Mouse (Mus musculus) cerebellum, adult 8-10 months (tissue): ENCODE data around the gene Mob3a.

Experiments used
- DNase-seq: peaks from one replicate; pipeline ENCODE4 v3.0.0; 2022

The Mob3a gene

DNA sequence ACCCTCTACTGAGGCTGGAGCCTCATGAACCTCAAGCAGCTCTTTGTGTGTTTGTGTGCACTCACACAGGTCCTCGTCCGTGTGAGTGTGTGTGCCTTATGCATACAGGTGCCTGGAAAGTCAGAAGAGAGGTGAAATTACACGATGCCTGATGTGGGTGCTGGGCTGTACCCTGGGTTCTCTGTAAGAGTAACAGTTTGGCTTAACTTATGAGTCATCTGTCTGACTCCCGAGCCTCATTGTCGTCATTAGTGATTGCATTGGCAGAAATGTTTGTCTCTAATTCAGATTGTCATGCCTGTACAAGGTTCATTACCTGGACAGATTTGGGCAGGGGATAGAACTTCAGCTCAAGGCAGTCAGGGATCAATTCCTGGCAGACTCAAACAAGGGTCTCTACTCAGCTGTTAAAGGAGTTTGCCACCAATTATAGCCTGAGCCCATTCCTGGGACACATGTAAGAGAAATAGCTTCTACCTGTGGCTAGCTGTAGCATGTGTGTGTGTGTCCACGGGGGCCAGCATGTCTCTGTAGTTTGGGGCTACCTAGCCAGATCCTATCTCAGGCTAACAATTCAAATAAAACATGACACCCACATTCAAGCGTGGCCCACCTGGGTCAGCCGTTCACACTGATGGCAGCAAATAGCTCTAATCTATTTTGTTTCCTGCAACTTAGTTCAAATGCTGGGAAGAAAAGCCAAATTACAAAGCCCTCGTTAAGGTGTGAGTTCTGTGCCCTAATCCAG, 24.5 kb downstream of the Mob3a start:
- DNase-seq, result no peak

DNA sequence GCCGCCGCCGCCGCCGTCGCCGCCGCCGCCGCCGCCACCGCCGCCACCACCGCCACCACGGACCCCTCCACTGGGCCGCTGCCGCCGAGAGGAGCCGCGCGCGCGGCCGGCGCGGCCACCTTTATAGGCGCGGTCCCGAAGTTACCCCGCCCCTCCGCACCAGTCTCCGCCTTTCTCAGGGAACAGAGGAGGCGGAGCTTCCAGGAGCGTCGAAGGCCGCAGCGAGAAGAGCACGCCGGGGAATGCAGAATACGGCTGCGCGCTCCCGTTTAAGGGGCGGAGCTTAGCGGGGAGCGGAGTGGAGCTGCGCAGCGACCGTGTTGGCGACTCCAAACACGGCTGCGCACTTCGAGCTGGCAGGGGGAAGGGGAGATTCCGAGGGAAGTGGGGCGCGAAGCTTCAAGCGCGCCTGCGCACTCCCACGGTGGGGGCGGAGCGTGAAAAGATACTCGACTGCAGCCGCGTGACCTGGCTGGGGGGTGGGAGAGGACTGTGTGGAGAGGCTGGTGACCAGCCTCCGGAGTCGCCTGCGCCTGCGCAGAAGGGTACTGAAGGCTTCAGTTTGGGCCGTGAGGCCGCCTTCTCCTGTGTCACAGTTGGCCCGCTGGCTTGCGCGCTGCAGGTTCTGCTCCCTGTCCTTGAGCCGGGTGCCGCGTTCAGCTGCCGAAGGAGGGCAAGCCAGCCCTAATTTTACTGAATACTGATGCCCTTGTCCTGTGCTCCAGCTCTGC, 25.4 kb downstream of the Mob3a start:
- DNase-seq, result peak; percentile 99

DNA sequence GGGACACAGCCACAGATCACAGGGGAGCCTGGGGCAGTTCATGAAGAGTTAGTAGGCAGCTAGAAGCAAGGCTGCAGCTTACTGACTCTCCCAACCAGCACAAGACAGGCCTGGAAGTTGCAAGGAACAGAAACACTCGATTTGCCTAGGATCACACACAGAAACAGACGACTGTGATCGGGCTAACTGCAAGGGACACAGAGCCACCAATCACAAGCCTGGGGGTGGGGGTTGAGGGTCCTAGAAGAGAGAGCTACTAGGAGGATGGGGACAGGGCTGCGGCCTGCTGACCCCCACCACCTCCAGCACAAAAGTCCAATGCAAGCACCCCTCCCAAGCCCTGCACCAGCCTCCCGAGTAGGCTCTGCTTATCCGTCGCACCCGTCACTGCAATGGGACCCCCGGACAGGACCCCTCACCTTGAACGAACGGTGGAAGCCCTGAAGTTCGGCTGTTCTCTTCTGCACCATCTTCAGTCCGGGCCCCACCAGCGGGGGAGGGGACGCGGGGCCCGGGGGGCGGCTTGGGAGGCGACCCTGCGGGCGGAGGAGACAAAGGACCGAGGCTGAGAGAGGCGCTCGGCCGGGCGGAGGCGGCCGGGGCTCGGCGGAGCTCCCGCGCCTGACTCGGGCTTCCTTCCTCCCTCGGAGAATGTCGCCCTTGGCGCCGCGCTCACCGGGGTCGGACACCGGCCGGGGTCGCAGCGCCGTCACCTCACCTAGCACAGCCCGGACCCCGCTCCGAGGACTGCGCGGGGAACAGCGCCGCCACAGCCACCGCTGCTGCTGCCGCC, 26.2 kb downstream of the Mob3a start:
- no peak for DNase-seq

DNA sequence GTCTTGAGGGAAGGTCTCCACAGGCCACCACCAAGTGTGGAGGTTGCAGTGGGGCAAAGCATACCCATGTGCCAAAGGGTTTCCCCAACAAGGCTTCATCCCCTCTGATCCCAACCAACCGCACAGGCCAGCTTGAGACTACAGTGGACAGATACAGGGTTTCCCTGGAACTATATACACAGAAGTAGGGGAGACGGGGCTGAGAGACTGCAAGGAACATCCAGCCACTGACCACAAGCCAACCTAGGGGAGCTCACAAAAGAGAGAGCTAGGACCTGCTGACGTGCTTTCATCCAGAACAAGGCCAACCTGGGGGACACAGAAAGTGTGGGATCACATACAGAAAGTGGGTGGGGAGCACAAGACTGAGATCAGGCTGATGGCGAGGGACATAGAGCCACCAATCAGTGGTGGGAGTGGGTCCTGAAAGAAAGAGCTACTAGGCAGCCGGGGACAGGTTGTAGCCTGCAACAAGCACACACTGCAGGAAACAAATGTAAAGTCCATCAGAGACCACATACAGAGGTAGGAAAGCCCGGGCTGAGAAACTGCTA, 26.8 kb downstream of the Mob3a start:
- no peak for DNase-seq

DNA sequence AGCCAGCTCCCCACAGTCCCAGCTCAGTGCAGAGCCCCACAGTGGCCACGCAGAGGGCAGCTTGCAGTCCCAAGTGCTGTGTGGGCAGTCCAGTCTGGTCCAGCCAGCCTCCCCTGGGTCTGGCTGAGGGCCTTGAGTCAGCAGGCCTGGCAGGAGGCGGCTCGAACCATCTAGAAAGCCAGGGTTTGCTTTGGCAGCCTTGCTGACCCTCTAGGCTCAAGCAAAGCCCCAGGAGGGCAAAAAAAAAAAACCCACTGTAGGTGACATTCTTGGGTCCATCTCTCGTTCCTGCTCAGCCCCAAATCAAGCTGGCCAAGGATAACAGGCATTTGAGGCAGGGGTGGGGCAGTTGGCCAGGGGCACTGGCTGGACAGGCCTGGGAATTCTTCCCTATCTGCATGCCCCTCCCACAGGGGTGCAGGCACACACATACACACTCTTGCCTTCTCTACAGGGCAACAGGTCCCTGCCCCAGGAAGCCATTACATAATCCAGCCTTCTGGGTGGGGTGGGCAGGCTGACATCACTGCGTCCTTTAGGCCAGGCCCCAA, 27.5 kb downstream of the Mob3a start:
- DNase-seq, result no peak

DNA sequence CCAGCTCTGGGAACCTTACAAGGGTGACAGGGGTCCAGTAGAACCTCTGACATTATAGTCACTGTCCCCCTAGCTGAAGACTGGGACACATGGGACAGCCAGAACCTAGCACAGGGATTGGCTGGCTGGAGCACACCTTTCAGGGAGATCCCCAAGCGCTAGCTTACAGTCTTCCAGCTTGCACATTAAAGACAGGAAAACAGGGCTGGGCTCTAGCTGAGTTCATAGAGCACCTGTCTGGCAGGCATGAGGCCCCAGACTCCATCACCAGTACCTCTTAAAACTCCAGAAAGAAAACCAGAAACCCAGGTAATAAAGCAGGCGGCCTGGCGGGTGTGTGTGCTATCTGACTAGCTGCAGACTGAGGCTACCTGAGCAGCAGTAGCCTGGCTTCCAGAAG, 28.1 kb downstream of the Mob3a start:
- no peak for DNase-seq

DNA sequence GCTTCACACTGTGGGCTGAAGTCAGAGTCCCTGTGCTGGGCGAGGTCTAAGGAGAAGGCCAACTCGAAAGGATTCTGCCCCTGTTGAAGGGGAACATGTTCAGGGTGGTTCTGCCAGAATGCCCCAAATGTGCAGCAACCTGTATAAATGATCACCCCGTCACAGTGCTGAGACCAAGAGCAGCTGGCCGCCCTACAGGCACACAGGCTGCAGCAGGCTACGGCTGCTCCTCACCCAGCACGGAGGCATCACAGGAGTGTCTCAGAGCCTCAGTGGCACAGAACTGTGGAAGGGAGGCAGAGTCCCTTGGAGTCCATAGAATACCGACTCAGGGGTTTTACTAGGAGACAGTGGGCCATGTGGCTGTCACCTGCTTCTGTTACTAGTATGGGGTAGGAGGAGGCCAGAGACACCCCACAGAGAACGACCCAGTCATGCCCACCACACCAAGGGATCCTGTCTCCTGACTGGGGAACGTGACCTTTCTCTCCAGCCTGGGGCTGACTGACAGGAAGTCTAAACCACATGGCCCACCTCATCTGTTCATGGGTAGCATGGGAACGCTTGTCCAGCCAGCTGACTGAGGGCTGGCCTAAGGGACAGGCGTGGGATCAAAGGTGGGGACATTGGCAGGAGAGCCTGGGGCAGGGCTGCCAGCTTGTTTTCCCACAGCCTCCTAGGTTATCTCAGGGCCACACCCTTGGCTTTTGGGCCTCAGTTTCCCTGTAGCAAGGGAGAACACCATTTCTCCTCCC, 29.7 kb downstream of the Mob3a start:
- no peak for DNase-seq

DNA sequence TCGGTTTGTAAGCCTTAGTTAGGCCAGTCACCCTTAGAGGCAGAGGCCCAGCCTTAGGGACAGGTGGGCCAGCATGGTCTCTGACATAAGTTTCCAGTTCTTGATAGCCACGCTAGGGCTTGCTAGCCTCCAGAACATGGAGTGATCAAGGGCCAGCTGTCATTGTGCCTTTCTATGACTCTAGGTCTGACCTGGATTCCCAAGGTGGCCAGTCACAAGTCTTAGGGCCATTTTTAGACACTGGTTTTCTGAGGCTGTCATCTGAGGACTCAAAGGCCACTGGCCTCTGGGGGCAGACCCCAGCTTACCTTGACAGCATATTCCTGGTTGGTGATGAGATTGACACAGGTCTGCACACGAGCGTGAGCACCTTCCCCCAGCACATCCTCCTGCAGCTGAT, 30.5 kb downstream of the Mob3a start:
- no peak for DNase-seq

DNA sequence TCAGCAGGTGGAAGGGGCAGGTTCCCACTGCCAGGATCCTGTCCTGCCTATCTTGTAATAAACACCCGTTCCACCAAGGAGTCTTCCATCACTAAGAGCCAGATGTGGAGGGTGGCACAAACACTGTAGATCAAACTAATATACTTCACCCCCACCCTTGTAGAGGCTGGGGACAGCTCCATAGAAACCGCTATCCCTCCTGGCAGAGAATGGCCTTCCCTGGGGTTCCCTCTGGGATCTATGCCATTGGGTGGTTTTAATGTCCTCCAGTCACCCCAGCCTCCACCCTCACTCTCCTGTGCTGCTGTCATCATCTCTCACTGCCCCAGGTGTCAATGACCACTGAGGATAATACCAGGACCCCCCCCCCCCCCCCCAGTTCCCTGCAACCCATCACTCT, 31.2 kb downstream of the Mob3a start:
- no peak for DNase-seq

DNA sequence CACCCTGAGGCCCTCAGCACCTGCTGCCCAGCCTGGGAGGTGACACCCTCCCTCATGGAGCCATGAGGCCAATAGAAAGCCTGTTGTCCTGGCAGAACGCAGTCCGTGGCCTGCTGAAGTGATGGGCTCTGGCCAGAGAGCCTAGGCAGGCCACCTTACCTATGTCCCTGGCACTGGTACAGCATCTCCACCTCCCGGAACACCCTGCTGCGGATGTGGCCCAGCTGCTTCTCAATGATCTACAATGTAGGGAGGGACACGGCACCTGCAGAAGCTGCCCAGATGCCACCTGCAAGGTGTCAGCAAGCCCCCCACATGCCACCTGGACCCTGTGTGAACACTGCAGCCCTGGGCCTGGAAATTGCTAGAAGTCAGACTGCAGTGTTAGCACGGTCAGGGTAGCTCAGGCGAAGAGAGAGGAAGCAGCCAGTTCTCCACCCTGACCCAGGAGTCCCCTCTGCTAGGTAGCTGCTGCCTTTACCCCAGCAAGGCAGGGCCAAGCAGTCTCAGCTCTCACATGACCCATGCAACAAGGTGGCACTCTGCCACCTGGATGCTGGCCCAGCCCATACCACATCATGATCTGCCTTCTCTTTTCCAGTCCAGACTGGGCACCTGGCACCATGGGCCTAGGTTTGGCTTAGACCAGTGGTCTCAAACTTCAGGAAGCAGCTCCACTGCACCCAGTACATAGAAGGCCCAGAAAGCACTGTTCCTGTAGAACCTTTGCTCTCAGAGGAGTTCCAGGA, 31.9 kb downstream of the Mob3a start:
- DNase-seq, result peak; percentile 74

DNA sequence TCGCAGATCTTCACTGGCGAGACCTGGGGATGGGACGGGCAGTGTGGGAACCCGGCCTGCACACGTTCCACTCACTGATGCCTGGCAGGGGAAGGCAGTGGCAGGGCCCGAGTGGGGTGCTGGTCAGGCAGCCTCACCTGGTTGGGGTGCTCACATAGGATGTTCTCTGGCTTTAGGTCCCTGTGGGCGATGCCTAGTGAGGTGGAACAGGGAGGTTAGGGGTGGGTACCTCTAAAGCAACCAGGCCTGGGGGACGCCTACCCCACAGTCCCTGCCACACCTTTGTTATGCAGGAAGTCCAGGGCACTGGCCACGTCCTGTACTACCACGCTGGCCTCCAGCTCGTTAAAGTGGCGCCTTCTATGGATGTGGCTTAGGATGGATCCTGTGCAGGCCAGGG, 32.8 kb downstream of the Mob3a start:
- no peak for DNase-seq

DNA sequence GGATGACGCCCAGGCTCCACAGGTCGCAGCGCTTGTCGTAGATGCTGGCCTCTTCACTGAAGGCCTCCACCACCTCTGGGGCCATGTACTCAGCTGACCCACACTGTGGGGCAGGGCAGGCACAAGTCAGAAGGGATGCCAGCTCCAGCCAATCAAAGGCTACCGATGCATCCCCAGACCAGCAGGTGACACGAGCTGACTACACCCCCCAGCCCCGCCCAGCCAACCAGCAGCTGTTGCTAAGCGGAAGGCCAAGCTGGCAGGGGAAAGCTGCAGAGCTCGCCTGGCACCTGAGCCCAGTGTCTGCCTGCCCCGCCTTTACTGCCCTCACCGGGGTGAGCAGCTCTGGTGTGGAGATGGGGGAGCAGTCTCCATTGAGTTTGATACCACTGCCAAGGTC, 33.2 kb downstream of the Mob3a start:
- DNase-seq, result no peak

DNA sequence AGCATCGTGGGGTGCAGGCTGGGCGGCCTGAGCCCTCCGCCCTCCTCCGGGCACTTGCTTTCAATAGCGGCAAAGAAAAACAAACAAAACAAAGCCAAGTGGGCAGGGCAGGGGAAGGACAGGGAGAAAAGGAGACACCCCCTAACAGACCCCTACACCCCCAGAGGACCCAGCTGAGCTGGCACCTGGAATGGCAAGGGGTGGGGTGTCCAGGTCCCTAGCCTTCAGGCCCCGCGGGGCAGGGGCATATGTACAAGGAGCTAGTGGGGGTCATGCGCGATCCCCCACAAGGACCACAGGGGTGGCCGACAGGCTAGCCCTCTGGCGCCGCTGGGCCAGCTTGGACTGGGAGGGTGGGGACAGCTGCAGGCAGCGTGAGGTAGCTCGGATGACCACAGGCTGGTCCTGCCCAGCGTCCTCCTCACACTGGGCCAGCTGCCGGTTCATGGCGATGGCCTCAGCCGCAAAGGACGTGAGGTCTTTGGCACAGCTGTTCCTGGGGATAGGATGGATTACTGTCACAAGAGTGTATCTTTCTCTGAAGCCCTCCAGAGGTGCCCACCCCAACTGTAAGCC, 34.9 kb downstream of the Mob3a start:
- DNase-seq, result no peak

DNA sequence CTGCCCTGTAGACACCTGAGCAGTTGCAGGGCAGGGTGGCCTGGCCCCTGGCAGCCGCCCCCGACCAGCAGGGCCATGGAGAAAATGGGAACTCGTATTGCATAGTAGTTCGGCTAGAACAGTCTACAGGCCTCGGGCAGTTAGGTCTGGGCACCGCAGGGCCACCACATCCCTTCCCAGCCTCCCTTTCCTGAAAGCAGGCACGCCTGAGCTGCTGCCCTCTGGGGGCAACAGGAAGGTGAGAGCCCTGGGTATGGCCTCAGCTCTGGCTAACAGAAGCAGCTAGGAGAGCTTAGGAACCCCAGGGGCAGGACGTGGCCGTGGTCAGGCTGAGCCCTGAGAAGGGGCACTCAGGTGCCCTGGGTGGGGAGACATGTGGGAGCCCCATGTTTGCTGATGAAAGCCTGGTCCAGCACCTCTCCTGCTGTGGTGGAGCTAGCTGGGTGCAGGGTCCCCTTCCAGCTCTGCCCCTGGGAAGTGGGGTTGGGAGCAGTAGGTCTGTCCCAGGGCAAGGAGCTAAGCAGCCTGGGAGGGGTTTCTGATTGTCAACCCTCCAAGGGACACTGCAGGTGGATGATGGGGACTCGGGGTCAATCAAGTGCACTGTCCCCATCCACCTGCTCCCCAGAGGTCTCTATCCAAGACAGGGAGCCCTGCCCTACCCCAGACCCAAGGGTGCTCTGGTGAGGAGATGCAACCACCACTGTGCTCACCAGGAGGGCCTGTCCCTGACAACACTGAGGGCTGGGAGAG, 35.6 kb downstream of the Mob3a start:
- DNase-seq, result no peak

DNA sequence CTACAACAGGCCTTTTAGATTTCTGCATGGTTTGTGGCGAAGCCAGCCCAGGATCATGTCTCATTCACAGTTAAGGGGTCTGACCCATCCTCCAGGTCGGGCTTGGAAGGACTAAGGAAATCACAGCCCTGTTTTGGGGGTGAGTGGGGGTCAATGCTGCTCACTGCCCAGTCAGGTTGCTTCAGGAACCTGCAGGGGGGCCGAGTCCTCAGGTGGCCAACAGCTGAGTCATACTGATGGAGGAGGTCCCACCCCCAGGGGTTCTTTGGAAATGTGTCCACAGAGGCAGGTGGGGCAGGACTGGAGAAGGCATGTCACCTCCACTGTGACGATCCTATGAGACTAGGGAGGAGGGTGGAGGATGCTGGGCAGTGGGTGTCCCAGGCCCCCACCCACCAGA, 36.3 kb downstream of the Mob3a start:
- DNase-seq, result no peak

DNA sequence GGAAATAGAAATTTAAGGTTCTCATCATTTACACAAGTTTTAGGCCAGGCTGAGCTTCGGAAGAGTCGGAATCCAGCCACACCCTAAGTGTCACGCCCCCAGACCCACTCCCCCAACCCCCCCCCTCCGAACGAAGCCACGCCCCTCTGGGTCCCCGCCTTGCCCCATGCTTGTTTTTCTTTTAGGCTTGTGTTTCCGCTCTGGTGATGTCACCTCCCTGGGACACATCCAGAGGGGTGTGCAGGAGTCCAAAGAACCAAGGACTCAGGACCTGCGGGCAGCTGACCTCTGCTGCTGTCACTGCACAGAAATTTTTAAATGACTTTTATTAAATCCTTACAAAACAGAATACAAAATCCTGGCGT, 36.8 kb downstream of the Mob3a start:
- no peak for DNase-seq

DNA sequence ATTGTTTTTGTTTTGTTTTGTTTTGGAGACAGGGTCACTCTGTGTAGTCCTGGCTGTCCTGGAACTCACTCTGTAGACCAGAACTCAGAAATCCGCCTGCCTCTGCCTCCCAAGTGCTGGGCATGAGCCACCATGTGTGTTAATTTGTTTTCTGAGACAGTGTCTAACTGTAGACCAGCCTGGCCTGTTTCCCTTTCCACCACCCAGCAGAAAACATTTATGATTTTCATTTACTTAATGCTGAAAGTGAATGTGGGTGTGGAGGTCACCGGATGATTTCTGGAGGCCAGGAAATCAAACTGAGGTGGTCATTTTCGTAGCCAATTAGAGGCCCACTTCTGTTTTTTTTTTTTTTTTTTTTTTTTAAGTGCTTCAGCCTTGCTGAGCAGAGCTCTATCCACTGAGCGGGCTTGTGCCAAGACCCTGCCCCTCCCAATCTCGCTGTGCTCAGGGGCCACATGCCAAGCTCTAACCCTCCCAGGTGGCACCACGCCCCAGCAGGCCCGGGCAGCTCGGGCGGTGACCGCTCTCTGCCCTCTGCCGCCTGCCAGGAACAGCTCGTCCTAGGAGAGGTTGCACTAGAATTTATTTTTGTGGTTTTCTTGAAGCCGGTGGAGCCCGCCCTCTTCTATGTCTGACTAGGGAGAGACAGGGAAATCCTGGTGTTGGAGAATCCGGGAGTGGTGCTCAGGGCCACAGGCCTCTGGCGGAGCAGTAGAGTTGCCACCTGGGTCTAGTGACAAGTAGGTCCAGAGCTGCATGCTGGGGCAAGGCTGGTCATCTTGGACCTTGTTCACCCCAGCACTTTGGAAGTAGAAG, 37.4 kb downstream of the Mob3a start:
- peak; percentile 73 for DNase-seq

DNA sequence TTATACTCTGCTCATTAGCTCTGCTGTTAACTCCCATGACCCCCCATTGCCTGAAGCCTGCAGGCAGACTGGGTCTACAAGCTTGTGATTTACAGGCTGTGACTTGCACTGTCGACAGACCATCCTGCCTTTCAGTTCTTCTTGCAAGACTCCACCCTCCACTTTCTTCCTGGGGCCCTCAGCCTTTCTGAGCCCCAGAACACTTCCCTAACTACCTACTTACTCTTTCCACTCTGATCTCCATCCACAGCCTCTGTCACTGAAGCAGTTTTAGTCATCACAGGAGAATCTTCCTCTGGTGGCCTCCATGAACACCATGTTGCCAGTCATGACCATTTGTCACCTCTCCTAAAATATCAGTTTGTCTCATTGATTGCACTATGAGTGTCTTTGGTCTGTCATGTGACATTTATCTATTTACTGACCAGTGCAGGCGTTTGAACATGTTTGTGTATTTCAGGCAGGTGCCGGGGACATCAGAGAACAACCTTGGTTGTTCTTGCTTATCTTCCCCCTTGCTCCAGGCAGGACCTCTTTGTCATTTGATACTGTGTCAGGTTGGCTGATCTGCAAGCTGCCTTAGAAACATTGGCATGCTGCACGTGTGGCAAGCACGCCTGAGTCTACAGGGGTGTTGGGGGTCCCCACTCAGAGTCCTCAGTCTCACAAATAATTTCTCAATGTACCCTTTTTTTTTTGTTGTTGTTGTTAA, 38.1 kb downstream of the Mob3a start:
- no peak for DNase-seq

DNA sequence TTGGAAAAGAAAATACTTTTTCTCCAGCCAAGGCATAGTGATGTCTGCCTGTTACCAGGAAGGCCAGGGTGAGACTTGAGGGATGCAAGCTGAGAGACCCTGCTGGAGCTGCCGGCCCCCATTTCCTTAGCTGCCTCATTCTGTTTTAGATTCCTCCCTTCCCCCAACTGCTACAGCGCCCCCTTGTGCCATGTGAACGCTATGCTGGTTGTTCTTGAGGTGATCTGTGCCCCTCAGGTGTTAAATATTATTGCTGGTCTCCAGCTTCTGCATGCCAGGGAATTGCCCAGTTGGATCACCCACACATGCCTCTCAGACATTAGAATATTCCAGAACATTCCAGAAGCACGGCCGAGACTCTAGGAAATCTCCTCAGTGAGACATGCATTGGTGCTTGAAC, 40.6 kb downstream of the Mob3a start:
- DNase-seq, result no peak
